19 mouse cellular contexts compared by ENCODE assay signal in the genomic region with DNA sequence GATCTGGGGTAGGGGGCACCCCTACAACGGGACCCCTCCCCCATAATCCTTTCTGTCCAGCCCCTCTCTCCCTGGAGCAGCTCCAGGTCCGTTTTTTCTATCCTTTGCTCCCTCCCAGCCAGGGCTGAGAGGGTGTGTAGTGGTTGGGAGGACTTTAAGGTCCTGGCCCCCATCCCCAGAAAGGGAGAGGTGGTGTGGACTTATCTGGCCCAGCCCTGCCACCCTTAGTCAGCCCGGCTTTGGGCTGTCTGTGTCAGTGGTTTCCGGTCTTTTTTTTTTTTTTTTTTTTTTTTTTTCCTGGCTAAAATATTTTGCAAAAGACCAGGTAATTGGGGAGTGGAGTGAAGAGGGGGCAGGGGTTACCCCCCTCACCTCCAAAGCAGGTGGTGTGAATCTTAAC. TPM values are rescaled to one million over a fixed set of nuclear protein-coding genes. Genes with fewer than 3 reads are reported as not detected.
"Had no signal": no experiment of that assay in that cellular context is flagged by ENCODE, and none has a peak within 500 bp of the region (broad histone marks: within the 10 kb centered on the region; RNA-seq: fewer than 3 reads in every experiment).

No protein-coding gene starts in this region.

- H3K4me3 ChIP-seq: midbrain, embryonic 10.5 days; midbrain, embryonic 12.5 days; myocyte; neural tube, embryonic 15.5 days had no signal

- H3K9ac ChIP-seq: lung, embryonic 14.5 days; midbrain, embryonic 12.5 days; neural tube, embryonic 13.5 days; neural tube, embryonic 15.5 days had no signal

- DNase-seq: lung, adult 18-20 months; lung, embryonic 14.5 days; lung, postnatal 10 days; lung, postnatal 4 days; midbrain, embryonic 14.5 days; retina, postnatal 1 day; right cerebral cortex, adult 18-20 months; right cerebral cortex, postnatal 25 days; right cerebral cortex, postnatal 4 days; spleen, adult 18-20 months; thymus, adult 18-20 months; thymus, postnatal 14 days had no signal

- H3K9me3 ChIP-seq: midbrain, embryonic 10.5 days; midbrain, embryonic 12.5 days; neural tube, embryonic 13.5 days; neural tube, embryonic 15.5 days had no signal

- H3K4me2 ChIP-seq: midbrain, embryonic 12.5 days; neural tube, embryonic 13.5 days; neural tube, embryonic 15.5 days had no signal

- ATAC-seq: midbrain, embryonic 16.5 days had no signal

- H3K27ac ChIP-seq: midbrain, embryonic 10.5 days; midbrain, embryonic 12.5 days; neural tube, embryonic 13.5 days; neural tube, embryonic 15.5 days had no signal

RNA-seq across cellular contexts. Expression of a gene that starts 32.8 kb away (rescaled TPM):
- total RNA-seq: megakaryocyte-erythroid progenitor cell, adult 5-6 weeks had no signal
